Mouse (Mus musculus) urinary bladder, postnatal 25 days (tissue): Measurements from ENCODE around the gene Usp32.
"Not testable (repeated sequence)": the region's sequence is repeated elsewhere in the genome, so short reads cannot be mapped to it uniquely, and the experiment has no call there.

Experiments used
- DNase-seq: peaks from one replicate; pipeline ENCODE4 v3.0.0; 2022; ENCODE audit warnings: low spot score

Gene Usp32

DNA sequence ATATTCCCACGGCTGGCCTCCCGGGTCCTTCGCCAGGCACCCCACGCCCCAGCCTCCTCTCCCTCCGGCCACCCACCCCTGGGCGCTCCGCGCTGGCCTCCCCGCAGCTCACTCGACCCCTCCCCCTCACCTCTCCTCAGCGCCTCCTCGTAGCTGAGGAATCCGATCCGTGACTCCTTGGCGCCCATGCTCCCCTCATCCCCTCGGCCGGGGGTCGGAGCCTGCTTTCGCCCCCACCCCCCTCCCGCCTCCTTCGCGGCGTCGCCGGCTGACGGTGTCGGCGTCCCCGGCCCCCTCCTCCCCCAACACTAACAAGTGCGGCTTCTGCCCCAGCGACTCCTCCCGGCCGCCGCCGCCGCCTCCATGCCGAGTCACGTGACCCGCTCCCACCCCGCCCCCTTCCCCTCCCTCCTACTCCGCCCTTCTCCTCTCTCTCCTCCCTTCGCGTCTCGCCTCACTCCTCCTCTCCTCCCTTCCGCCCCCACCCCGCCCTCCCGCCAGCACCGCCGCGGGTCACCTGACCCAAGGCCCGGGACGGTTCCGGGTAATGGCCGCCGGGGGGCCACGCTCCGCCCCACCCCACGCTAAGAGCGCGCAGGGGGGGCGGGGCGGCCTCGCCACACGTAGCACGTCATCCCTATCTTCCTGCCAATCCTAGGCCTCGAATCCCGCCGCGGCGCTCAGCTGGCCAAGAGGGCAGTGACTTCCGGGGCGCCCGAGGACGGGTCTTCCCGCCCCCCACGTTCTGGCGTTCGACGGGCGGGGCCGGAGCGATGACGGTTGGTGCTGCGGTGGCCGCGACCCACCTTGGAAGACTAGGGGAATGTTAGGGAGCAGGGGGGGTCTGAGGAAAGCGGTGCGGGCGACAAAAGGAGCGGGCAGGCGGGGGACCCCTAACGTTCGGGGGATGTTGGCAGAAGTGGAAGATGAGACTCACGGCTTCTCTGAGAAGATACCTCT, at the start of gene Usp32:
Gene Usp32 (minus strand): TSS at position 581 of the 960 bp plus-strand sequence.
- peak; percentile 92 for DNase-seq

DNA sequence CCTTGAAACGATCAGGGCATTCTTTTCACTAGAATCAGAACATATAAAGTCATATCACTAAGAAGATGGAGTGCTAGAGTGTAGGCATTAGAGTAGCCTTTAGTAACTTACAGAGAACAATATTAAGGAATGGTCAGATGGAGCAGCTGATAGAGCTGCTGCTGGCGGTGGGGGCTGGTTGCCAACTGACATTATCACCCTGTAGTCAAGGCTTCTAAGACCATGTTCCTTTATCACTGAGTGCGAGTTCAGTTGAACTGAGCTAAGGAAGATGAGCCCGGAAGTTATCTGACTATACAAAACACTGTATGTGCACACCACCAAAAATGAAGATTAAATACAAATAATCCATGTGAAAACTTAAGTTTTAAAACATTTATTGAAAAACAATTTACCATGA, 49.1 kb upstream of the Usp32 start:
- no peak for DNase-seq

DNA sequence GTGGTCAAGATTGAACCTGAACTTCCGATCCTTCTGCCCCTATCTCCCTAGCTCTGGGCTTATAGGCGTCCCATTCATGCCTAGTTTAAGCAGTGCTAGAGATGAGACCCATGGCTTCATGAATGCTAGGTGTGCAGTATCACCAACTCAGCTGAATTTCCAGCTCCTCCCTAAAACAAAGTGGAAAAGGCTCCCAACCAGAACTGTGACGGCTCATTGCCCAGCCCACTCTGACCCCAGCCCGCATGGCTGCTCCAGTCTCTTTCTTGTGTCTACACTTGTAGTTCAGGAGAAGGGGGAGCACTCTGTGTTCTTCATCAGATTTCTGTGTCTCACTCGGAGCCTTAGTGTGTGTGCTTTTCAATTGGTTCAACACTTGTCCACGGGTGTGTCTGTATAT, 44.9 kb upstream of the Usp32 start:
- no peak for DNase-seq

DNA sequence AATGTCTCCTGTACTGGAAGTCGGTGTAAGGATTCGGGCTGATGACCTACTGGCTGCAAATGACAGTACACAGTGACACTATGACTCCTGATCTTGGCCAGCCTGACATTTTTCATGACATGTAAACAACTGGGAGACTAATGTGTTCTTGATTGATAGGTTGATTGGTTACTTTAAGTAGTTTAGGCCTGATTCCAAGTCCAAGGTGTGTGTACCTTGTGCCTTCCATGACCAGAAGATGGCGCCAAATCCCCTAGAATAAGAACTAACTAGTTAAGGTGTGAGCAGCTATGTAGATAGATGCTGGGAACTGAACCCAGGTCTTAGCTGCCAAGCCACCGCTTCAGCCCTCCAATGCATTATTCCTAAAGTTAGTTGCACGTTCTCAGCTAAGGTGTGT, 44.1 kb upstream of the Usp32 start:
- peak; percentile 23 for DNase-seq

DNA sequence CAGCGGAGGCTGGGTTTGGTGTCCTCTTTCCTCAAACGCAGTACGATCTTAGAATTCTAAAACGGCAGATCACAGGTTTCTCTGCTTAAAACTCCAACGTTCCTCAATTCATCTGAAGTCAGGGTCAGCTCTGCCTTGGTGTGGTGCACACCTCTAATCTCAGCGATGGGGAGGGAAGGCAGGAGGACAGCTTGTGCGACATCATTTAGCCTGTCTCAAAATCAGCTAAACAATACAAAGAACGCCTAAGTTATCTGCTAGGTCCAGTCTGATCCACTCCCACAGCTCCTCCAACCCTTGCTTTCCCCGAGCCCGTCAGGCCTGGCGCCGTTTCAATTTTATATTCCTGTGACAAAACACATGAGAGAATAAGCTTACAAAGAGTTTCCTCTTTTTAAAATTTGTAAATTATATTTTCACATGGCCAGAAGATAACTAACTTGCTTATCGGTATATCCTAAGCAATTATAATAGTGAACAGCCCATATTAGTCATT, 43.4 kb upstream of the Usp32 start:
- DNase-seq = no peak

DNA sequence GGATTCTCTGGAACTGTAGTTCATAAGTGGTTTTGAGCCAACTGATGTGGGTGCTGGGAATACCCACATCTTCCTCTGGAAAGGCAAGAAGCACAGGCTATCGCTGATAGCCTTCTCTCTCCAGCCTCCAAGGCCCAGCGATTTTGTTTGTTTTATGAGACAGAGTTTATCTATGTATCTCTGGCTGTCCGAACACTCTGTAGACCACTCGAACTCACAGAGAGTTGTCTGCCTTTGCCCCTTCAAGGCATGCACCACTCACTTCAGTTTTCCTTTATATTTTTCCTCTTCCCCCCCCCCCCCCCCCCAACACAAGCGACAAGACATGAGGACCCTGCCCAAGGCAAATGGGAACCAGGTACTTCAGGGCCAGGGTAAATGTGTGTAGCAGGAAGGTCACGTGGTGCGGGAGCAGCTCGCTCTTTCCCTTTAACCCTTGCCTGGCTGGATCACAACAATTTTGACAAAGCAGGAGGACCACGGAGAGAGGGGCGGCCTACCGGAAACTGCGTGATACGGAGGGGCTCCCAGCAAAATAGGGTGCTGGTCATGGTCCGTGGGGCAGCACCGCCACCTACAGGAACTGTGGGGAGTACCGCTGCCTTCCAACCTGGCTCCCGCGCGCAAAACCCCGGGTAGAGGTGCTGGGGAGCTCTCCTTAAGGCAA, 42.8 kb upstream of the Usp32 start:
- peak; percentile 57 for DNase-seq

DNA sequence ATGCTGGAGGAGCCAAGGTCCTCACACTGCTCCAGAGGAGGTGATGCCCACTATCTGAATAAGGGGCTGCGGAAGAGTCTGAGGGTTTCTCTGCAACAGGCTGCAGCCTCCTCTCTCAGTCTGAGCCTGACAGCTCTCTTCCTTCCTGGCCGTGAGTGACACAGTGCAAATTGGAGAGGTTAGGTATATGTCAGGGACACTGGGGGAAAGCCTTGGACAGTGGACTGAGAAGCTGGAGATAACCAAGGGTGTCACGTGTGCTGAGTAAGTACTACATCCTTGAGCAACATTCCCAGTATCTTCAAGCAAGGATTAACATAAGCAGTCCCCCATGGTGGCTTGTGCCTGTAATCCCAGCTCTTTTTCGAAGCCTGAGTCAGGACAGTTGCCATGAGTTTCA, 38.5 kb upstream of the Usp32 start:
- no peak for DNase-seq

DNA sequence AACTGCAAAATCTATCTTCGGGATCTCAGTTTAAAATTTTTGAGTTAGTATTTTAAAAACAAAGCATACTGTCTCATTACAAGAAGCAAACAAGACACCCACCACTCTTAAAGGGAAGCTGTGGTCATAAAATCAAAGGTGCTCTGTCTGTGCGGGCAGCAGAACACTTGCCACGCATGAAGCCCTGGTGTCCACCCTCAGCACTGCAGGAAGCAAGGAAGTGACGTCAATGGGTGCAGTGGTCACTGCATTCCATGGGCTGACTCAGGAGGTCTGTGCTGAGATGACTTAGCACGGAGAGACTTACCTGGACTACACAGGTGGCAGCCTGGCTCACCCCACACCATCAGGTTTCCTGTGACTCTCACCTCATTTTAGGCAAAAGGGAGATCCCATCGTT, 37.8 kb upstream of the Usp32 start:
- no peak for DNase-seq

DNA sequence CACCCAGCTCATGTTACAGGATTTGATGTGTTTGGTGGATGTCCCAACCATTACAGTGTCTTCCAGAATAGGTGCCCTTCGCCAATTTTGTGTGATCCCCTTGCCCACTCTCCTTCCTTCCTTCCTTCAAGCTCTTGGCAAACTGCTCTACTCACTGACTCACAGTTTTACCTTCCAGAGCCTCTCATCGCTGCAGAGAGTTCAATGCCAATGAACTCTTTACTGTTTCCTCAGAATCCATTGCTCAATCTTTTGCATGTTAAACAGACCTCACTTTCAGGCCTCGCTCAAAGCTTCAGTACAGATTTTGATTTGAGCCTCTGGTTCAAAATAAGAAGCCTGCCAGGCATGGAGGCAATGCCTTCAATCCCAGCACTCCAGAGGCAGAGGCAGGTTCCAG, 36.0 kb upstream of the Usp32 start:
- DNase-seq = no peak

DNA sequence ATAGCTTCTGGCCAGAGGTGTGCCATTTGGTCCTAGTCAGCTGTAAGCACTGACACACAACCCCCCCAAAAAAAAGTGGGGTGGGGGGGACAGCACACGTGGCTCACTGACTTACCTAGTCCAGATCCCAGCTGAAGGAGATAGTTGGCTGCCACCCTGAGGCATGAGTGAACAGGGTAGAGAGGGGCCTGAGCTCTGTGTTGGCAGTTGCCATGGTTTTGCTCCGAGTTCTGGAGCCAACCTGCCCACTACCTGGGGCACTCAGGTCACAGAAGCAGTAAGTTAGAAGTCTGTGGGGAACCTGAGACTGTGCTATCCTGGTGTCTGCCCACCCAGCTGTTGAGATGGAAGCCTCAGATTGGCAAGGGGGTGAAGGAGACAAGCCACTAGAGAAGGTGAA, 30.9 kb upstream of the Usp32 start:
- DNase-seq = no peak

DNA sequence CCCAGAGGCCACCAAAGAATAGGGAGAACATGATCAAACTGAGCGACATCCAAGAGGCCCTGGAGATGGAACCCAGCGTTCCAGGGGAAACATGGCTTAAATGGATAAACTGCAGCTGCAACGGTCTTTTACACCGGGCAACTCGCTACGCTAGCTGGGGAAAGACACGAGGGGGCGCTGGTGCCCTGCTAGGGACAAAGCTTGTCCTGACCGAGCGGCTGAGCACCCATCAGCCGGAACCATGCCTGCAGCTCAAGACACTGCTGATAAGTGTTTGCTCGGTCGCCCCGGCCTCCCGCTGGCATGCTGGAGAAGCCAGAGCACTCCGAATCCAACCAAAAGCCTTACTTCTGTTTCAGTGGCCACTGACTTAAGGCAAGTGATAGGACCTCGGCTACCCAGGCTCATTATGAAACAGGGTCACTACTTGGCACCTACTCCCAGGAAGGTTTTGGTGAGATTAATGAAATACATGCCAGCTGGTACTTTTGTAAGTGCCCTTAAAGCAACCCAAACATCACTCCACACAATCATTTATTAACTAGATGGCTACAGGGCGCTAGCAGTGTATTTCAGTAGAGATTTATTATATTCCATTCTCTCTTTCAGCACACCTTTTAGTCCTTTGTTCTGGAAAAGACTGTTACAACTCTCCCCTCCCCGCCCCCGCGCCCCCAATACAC, 30.2 kb upstream of the Usp32 start, which contains the start of gene 1700125H20Rik:
Gene 1700125H20Rik (plus strand): TSS at position 347 of the 683 bp plus-strand sequence.
- DNase-seq = peak; percentile 93

DNA sequence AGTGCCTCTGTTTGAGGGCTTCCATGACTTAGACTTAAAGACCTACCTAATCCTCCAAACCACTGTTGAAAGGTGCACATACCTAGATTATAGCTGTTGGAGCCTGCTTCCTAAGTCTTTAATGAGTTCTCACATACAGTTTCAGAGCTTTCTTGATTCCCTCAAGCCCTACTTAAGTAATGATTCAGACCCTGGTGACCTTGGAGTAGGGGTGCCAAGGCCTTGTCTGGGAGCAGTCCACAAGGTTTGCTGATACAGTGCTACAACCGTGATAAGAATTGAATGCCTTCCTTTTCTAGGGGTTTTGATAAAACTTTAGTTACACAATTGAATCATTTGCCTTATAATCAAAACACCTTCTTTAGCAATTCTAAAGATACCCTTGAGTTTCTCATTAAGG, 27.5 kb upstream of the Usp32 start:
- DNase-seq = no peak

DNA sequence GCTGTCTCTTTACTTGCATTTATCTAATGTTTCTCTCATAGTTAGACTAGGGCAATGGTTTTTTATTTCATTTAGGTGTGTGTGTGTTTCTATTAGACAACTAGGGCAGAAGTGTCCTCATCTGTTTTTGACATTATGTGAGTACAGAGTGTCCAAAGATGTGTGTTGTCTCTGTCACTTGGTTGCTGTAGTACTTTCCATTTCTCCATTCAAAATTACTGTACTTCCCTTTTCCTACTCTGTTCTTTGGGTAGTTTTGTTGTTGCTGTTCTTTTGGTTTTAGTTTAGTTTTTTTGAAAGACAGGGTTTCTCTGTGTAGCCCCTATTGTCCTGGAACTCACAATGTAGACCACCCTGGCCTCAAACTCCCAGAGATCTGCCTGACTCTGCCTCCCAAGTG, 24.4 kb upstream of the Usp32 start:
- no peak for DNase-seq

DNA sequence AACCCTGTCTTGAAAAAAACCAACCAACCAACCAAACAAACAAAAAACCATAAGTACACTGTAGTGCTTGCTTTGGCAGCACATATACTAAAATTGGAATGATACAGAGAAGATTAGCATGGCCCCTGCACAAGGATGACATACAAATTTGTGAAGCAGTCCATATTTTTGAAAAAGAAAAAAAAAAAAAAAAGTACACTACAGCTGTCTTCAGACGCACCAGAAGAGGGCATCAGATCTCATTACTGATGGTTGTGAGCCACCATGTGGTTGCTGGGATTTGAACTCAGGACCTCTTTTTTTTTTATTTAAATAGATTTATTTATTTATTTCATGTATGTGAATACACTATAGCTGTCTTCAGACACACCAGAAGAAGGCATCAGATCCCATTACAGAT, 23.1 kb upstream of the Usp32 start:
- DNase-seq = not testable (repeated sequence)

DNA sequence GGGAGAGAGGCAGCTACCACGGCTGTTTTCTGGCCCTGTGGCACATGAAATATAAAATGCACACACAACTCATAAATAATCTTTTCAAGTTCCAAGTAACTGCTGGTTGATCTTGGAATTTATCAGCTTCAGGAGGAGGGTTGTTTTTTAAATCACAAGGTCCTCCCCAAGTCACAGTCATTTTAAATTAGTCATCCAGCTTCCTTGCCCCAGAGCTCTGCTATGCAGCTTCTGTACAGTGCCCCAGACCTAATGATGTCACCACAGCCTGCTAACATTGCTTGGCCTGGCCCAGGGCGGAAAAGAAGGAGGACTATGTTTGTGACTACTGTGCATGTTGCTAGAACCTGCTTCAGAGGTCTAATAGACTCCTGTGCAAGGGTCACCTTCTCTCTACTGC, 17.3 kb upstream of the Usp32 start:
- no peak for DNase-seq

DNA sequence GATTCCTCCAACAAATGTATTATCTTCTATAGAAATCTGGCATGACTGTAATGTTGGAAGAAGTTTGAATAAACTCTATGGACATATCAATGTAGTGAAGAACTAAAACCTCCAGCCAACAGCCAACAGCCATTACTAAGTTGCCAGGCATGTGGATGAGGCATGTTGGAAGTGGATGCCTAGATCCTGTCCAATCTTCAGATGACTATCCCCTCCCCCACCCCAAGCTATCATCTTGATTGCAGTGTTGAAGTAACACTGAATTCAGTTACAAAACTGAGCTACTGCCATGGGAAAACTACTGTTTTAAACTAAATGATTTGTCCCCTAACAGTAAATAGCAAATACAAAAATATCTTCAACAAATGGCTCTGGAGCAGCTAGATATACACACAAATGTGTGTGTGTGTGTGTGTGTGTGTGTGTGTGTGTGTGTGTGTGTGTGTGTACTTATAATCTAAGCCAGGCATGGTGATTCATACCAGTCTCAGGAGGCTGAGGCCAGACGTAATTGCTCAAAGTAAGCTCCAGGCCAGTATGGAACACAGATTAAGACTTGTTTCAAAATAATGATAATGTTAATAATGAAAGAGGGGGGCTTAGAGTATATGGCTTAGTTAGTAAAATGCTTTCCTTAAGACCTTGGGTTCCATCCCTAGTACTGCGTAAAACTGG, 12.4 kb upstream of the Usp32 start:
- DNase-seq = no peak

DNA sequence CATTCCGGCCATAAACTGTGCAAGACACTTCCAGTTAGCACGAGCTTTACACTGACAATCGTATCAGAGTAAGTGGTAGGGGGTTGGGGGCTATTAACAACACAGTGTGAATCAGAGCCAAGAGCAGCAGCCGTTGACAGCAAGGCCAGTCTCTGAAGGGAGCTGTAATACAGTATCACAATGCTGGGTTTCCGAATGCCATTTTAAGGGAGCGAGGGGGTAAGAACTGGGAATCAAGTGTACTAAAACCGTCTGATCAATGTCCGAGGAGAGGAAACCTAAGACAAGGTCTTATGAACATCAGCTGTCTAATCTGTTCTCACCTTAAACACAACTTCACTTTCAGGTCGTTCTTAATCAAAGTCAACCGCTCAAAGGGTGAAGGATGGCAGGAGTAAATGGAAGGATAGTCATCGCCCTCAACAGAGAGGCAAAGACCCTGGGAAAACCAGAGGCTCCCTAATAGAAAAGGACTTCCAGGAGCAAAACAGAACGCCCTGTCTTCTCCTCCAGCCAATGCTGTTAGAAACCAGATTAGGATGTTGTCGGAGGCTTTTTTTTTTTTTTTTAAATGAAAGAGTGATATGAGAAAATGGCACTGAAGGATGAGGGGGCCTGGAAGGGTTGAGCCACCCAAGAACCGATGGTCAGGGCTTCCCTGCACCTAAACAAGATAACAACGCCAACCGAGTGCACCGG, 1.0 kb downstream of the Usp32 start:
- DNase-seq = no peak

DNA sequence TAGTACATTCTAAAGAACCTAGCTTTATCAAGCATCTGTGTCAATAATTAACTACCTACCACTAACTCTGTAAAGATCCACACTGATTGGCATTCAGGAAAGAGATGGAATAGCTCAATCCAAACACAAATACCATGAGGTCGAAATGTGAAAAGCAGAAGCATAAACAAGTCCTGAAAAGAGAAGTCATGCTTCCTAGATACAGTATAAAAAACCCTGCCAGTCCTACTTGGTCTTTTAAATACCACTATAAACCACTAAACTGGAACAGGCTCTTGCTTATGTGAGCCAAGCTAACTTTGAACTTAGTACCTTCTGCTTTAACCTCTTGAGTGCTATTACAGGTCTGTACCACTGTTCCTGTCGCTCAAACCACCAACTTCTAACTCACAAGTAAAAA, 8.4 kb downstream of the Usp32 start:
- DNase-seq = no peak

DNA sequence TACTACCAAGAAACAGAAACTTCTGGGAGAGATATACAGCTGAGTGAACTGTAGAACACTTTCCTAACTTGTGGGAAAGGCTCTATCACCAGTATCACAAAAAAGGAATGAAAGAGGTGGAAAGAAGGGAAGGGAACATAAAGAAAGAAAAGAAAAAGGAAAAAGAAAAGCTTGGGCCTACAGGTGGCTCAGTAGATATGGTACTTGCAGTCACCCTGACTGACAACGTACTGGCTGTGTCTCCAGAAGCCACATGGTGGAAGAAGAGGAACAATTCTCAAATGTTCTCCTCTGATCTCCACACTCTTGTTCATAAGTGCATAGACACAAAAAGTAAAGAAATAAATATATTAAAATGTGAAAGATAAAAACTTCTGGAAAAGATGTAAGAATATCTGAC, 11.1 kb downstream of the Usp32 start:
- no peak for DNase-seq

DNA sequence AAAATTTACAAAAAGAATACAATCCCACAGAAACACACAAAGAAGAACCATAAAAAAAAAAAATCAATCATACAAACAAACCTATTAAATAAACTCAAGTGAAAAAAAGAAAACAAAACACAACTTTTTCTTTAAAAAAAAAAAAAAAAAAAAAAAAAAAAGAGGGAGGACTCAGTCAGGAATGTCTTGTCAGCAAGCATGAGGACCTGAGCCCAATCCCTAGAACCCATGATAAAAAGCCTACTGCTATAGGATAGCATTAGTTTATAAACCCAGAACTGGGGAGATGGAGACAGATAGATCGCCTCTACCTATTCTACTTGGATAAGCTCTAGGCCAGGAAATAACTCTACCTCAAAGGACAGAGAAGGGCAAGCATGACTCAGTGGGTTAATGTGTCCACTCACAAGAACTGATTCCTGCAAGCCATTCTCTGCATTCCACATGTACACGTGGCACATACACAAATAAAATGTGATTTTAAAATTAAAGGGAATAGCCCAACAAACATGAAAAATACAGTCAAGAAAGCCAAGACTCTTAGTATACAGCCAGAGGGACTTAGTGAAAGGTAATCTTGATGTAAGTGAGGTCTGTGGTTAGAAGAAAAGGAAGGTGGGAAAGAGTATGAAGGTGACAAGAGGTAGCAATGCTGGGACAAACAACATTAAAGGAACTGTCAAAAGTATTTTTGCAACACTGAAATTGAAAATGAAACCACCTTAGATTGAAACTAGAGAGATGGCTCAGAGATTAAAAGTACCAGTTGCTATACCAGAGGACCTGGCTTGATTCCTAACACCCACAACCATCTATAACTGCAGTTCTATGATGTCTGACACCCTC, 13.5 kb downstream of the Usp32 start:
- DNase-seq = no peak
